Comparison of ENCODE assay signal across 8 mouse cellular contexts in the genomic region with DNA sequence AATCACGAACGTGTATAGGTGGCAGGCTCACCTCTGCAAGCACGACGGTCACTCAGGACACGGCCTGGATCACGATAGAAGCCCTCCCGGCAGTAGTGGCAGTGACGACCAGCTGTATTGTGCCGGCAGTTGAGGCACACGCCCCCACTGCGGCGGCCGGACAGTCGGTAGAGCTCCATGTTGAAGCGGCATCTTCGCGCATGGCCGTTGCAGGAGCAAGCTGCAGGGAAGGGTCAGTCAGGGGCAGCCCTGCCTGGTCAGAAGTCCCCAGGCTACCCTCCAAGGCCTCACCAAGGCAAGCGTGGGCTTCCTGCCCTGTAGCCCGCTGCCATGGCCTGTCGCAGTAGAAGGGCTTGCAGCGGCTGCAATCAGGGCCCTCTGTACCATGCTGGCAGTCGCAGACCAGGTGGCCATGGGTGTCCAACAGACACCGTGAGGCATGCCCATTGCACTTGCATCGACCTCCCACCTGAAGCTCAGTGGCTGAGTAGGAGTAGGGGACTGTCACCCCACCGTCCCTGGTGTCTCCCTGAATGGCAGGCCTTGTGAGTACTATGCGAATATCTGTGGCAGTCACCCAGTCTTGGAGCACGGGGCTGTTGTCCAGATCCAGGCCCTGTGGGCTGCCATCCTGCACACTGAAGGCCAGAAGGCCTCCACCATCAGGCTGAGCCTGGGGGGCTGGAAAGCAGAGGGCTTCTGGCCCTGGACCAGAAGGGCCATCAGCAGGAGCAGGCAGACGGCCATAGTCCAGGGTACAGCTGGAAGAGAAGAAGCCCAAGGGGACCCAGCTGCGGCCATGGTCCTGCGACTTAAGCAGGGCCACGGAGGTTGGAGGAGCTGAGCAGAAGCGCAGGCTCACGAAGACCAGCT. TPM values are rescaled to one million over a fixed set of nuclear protein-coding genes. Genes with fewer than 3 reads are reported as not detected.
DNase-seq lines count a peak whose midpoint lies in the region; ATAC-seq and TF ChIP-seq lines count a peak whose summit lies in the region.

No protein-coding gene starts in this region.

- 75% methylated on average over 34 of the region's 34 CpGs for WGBS in heart, embryonic 14.5 days
- WGBS in liver, embryonic 14.5 days (ENCODE audit: insufficient replicate concordance) = 64% methylated on average over 34 of the region's 34 CpGs

- ATAC-seq in erythroblast, adult 5-6 weeks (replicated peaks; ENCODE audit: low FRiP score, poor library complexity, severe bottlenecking) = no peak
- ATAC-seq in heart, embryonic 14.5 days (ENCODE audit: insufficient number of reproducible peaks, insufficient read depth, low FRiP score, low read depth) = no peak
- no peak for ATAC-seq in liver, embryonic 14.5 days (ENCODE audit: insufficient read depth)
- no peak for ATAC-seq in activated CD4-positive, CD25-positive, alpha-beta regulatory T cell, adult 4 months
- ATAC-seq in monocyte, adult 5-6 weeks (replicated peaks; ENCODE audit: insufficient number of reproducible peaks, low FRiP score, low TSS enrichment, poor library complexity, severe bottlenecking) = no peak

- peak overlapping the region; percentile 47; the same call in 1 of the 2 replicates for H3K9ac ChIP-seq in ES-Bruce4 (ENCODE audit: low read depth, poor library complexity, severe bottlenecking)
- H3K9ac ChIP-seq in heart, embryonic 14.5 days (ENCODE audit: low read length) = peak overlapping the region; percentile 77
- peak overlapping the region; percentile 76 for H3K9ac ChIP-seq in liver, embryonic 14.5 days (replicated peaks)

- H3K36me3 ChIP-seq in erythroblast, embryonic 14.5 days (ENCODE audit: control insufficient read depth) = peaks cover 31% of the 10 kb centered on the region
- H3K36me3 ChIP-seq in ES-Bruce4 (ENCODE audit: control insufficient read depth, insufficient read depth, low read length, poor library complexity, severe bottlenecking) = no peaks in the 10 kb centered on the region
- no peaks in the 10 kb centered on the region for H3K36me3 ChIP-seq in heart, embryonic 14.5 days (ENCODE audit: control insufficient read depth, insufficient read depth, low read length)
- no peaks in the 10 kb centered on the region for H3K36me3 ChIP-seq in liver, embryonic 14.5 days (replicated peaks; ENCODE audit: control insufficient read depth, insufficient read depth, low read depth)

- TF ChIP-seq POLR2A in ES-Bruce4 (IDR thresholded peaks at IDR 0.05; ENCODE audit: insufficient read depth, low read length) = no peak

- peak overlapping the region; percentile 78 for H3K4me3 ChIP-seq in erythroblast, embryonic 14.5 days (replicated peaks)
- no peak overlapping the region for H3K4me3 ChIP-seq in ES-Bruce4 (ENCODE audit: low read depth, low read length)
- peak overlapping the region; percentile 40 to 49 for H3K4me3 ChIP-seq in heart, embryonic 14.5 days (ENCODE audit: control insufficient read depth in 1 of 2, insufficient read depth in 1 of 2, low read depth in 1 of 2, low read length in 2 of 2)
- H3K4me3 ChIP-seq in liver, embryonic 14.5 days (ENCODE audit: insufficient read depth in 1 of 2, low read depth in 2 of 2, low read length in 2 of 2) = peak overlapping the region; percentile 42 to 67; a peak in 3 of 4 replicates

- H3K4me2 ChIP-seq in heart, embryonic 14.5 days (ENCODE audit: low read length) = peak overlapping the region; percentile 97
- H3K4me2 ChIP-seq in liver, embryonic 14.5 days (ENCODE audit: low read depth) = peak overlapping the region; percentile 97

- peaks cover 13% of the 10 kb centered on the region for H3K27me3 ChIP-seq in erythroblast, embryonic 14.5 days (ENCODE audit: control insufficient read depth)
- no peaks in the 10 kb centered on the region for H3K27me3 ChIP-seq in ES-Bruce4 (ENCODE audit: control insufficient read depth, insufficient read depth, low read length, poor library complexity, severe bottlenecking)
- H3K27me3 ChIP-seq in heart, embryonic 14.5 days (ENCODE audit: control insufficient read depth, insufficient read depth, low read length) = peaks cover 40% of the 10 kb centered on the region
- peaks cover 3% of the 10 kb centered on the region; the same call in 1 of the 2 replicates for H3K27me3 ChIP-seq in liver, embryonic 14.5 days (ENCODE audit: control insufficient read depth, insufficient read depth, low read length)

- no peak for TF ChIP-seq CTCF in ES-Bruce4 (IDR thresholded peaks at IDR 0.05; ENCODE audit: low read depth, low read length)
- TF ChIP-seq CTCF in liver, embryonic 14.5 days (IDR thresholded peaks at IDR 0.05; ENCODE audit: low read depth) = no peak

- no peak for DNase-seq in liver, embryonic 14.5 days (ENCODE audit: low read depth in 3 of 3, low spot score in 3 of 3)
- no peak for DNase-seq in adrenal gland, postnatal 25 days

- no peak for TF ChIP-seq EP300 in ES-Bruce4 (IDR thresholded peaks at IDR 0.05; ENCODE audit: insufficient read depth, low read depth, low read length)
- no peak for TF ChIP-seq EP300 in liver, embryonic 14.5 days (IDR thresholded peaks at IDR 0.05; ENCODE audit: low read depth)

- H3K9me3 ChIP-seq in erythroblast, embryonic 14.5 days (ENCODE audit: control insufficient read depth, low read length) = no peaks in the 10 kb centered on the region
- H3K9me3 ChIP-seq in ES-Bruce4 (replicated peaks; ENCODE audit: control insufficient read depth, insufficient read depth, low read length, poor library complexity, severe bottlenecking) = no peaks in the 10 kb centered on the region
- H3K9me3 ChIP-seq in heart, embryonic 14.5 days (ENCODE audit: control insufficient read depth, low read length) = no peaks in the 10 kb centered on the region
- H3K9me3 ChIP-seq in liver, embryonic 14.5 days (ENCODE audit: control insufficient read depth, low read length) = no peaks in the 10 kb centered on the region

- no peak overlapping the region for H3K27ac ChIP-seq in ES-Bruce4 (ENCODE audit: insufficient read depth, low read length)
- H3K27ac ChIP-seq in heart, embryonic 14.5 days (replicated peaks in 1 of 2; ENCODE audit: control insufficient read depth in 1 of 2, insufficient read depth in 1 of 2, low read depth in 2 of 2, low read length in 2 of 2) = 0 out of 4 replicates have a peak overlapping the region, but pooled peaks of 1 of the 2 experiments have one; percentile 59
- peak overlapping the region; percentile 95 for H3K27ac ChIP-seq in liver, embryonic 14.5 days

- peaks cover 100% of the 10 kb centered on the region for H3K4me1 ChIP-seq in erythroblast, embryonic 14.5 days (ENCODE audit: control insufficient read depth)
- H3K4me1 ChIP-seq in ES-Bruce4 (ENCODE audit: control insufficient read depth, insufficient read depth, low read length) = peaks cover 3% of the 10 kb centered on the region
- H3K4me1 ChIP-seq in heart, embryonic 14.5 days (ENCODE audit: control insufficient read depth in 2 of 2, insufficient read depth in 2 of 2, low read length in 2 of 2) = peaks cover 39 to 70% of the 10 kb centered on the region in 2 experiments
- H3K4me1 ChIP-seq in liver, embryonic 14.5 days (replicated peaks; ENCODE audit: control insufficient read depth in 2 of 2, insufficient read depth in 2 of 2, low read length in 1 of 2) = peaks cover 69 to 75% of the 10 kb centered on the region in 2 experiments

RNA-seq across cellular contexts. Expression of gene Ntn3, which starts 1.3 kb away (rescaled TPM):
- 0.36 and 0.47 TPM in 2 replicates for polyA plus RNA-seq in erythroblast, embryonic 14.5 days (2012)
- total RNA-seq in erythroblast, adult 5-6 weeks (2015; ENCODE audit: low replicate concordance) = not detected in 2 replicates
- not detected in 2 replicates for total RNA-seq in erythroblast, adult 5-6 weeks (2017; ENCODE audit: low replicate concordance)
- polyA plus RNA-seq in ES-Bruce4 (2011; ENCODE audit: insufficient read depth, insufficient read length, low read depth, missing spikeins) = 0.88 and 0.96 TPM in 2 replicates
- polyA plus RNA-seq in heart, embryonic 14.5 days (2014; fragmentation: Nextera tagmentation; extraction: Ambion mirVana) = 1.3 and 1.6 TPM in 2 replicates
- 0.59 and 0.64 TPM in 2 replicates for polyA plus RNA-seq in liver, embryonic 14.5 days (2012; rRNA removed)
- 0.45 and 0.69 TPM in 2 replicates for polyA plus RNA-seq in liver, embryonic 14.5 days (2014; fragmentation: Nextera tagmentation; extraction: Ambion mirVana)
- 2.0 and 2.5 TPM in 2 replicates for total RNA-seq in adrenal gland, postnatal 25 days (2021)
- not detected for polyA plus RNA-seq in activated CD4-positive, CD25-positive, alpha-beta regulatory T cell, adult 4 months (2017; shearing (Covaris generic))
- not detected in 3 replicates for total RNA-seq in monocyte, adult 5-6 weeks (2017)

RNA-seq across cellular contexts. Expression of gene Tbc1d24, which starts 2.6 kb away (rescaled TPM):
- polyA plus RNA-seq in erythroblast, embryonic 14.5 days (2012) = 0.44 and 0.61 TPM in 2 replicates
- total RNA-seq in erythroblast, adult 5-6 weeks (2015; ENCODE audit: low replicate concordance) = 2.3 TPM in 2 replicates
- 0.98 and 1.6 TPM in 2 replicates for total RNA-seq in erythroblast, adult 5-6 weeks (2017; ENCODE audit: low replicate concordance)
- 14.4 and 16.6 TPM in 2 replicates for polyA plus RNA-seq in ES-Bruce4 (2011; ENCODE audit: insufficient read depth, insufficient read length, low read depth, missing spikeins)
- 4.3 and 4.5 TPM in 2 replicates for polyA plus RNA-seq in heart, embryonic 14.5 days (2014; fragmentation: Nextera tagmentation; extraction: Ambion mirVana)
- polyA plus RNA-seq in liver, embryonic 14.5 days (2012; rRNA removed) = 14.1 TPM in 2 replicates
- 4.9 and 5.4 TPM in 2 replicates for polyA plus RNA-seq in liver, embryonic 14.5 days (2014; fragmentation: Nextera tagmentation; extraction: Ambion mirVana)
- total RNA-seq in adrenal gland, postnatal 25 days (2021) = 13.8 and 22.4 TPM in 2 replicates
- polyA plus RNA-seq in activated CD4-positive, CD25-positive, alpha-beta regulatory T cell, adult 4 months (2017; shearing (Covaris generic)) = under 1 TPM; 0.45 to 0.60 TPM
- 0.68 to 1.0 TPM (median 0.96 TPM) in 3 replicates for total RNA-seq in monocyte, adult 5-6 weeks (2017)

RNA-seq across cellular contexts. Expression of gene Tedc2, which starts 12.6 kb away (rescaled TPM):
- 5.8 and 7.7 TPM in 2 replicates for polyA plus RNA-seq in erythroblast, embryonic 14.5 days (2012)
- 5.6 and 10.9 TPM in 2 replicates for total RNA-seq in erythroblast, adult 5-6 weeks (2015; ENCODE audit: low replicate concordance)
- total RNA-seq in erythroblast, adult 5-6 weeks (2017; ENCODE audit: low replicate concordance) = 6.0 and 6.8 TPM in 2 replicates
- polyA plus RNA-seq in ES-Bruce4 (2011; ENCODE audit: insufficient read depth, insufficient read length, low read depth, missing spikeins) = 21.0 and 24.5 TPM in 2 replicates
- polyA plus RNA-seq in heart, embryonic 14.5 days (2014; fragmentation: Nextera tagmentation; extraction: Ambion mirVana) = 5.2 and 5.4 TPM in 2 replicates
- polyA plus RNA-seq in liver, embryonic 14.5 days (2012; rRNA removed) = 18.3 and 21.1 TPM in 2 replicates
- polyA plus RNA-seq in liver, embryonic 14.5 days (2014; fragmentation: Nextera tagmentation; extraction: Ambion mirVana) = 7.7 and 7.9 TPM in 2 replicates
- 8.9 and 10.1 TPM in 2 replicates for total RNA-seq in adrenal gland, postnatal 25 days (2021)
- 1 to 10 TPM; 6.6 to 8.8 TPM for polyA plus RNA-seq in activated CD4-positive, CD25-positive, alpha-beta regulatory T cell, adult 4 months (2017; shearing (Covaris generic))
- 2.9 to 6.6 TPM (median 3.1 TPM) in 3 replicates for total RNA-seq in monocyte, adult 5-6 weeks (2017)

RNA-seq across cellular contexts. Expression of gene Atp6v0c, which starts 38.5 kb away (rescaled TPM):
- polyA plus RNA-seq in erythroblast, embryonic 14.5 days (2012) = 65.8 and 80.2 TPM in 2 replicates
- 160 and 166 TPM in 2 replicates for total RNA-seq in erythroblast, adult 5-6 weeks (2015; ENCODE audit: low replicate concordance)
- 53.8 and 97.7 TPM in 2 replicates for total RNA-seq in erythroblast, adult 5-6 weeks (2017; ENCODE audit: low replicate concordance)
- polyA plus RNA-seq in ES-Bruce4 (2011; ENCODE audit: insufficient read depth, insufficient read length, low read depth, missing spikeins) = 254 and 307 TPM in 2 replicates
- 581 and 616 TPM in 2 replicates for polyA plus RNA-seq in heart, embryonic 14.5 days (2014; fragmentation: Nextera tagmentation; extraction: Ambion mirVana)
- polyA plus RNA-seq in liver, embryonic 14.5 days (2012; rRNA removed) = 236 and 271 TPM in 2 replicates
- 326 and 346 TPM in 2 replicates for polyA plus RNA-seq in liver, embryonic 14.5 days (2014; fragmentation: Nextera tagmentation; extraction: Ambion mirVana)
- total RNA-seq in adrenal gland, postnatal 25 days (2021) = 412 and 427 TPM in 2 replicates
- polyA plus RNA-seq in activated CD4-positive, CD25-positive, alpha-beta regulatory T cell, adult 4 months (2017; shearing (Covaris generic)) = 100 to 1,000 TPM; 152 to 192 TPM
- 55.6 to 90.6 TPM (median 83.3 TPM) in 3 replicates for total RNA-seq in monocyte, adult 5-6 weeks (2017)

RNA-seq across cellular contexts. Expression of gene Ccnf, which starts 43.3 kb away (rescaled TPM):
- 14.4 and 15.8 TPM in 2 replicates for polyA plus RNA-seq in erythroblast, embryonic 14.5 days (2012)
- 16.1 and 24.7 TPM in 2 replicates for total RNA-seq in erythroblast, adult 5-6 weeks (2015; ENCODE audit: low replicate concordance)
- 42.2 and 65.5 TPM in 2 replicates for total RNA-seq in erythroblast, adult 5-6 weeks (2017; ENCODE audit: low replicate concordance)
- polyA plus RNA-seq in ES-Bruce4 (2011; ENCODE audit: insufficient read depth, insufficient read length, low read depth, missing spikeins) = 133 and 151 TPM in 2 replicates
- polyA plus RNA-seq in heart, embryonic 14.5 days (2014; fragmentation: Nextera tagmentation; extraction: Ambion mirVana) = 27.8 and 29.1 TPM in 2 replicates
- polyA plus RNA-seq in liver, embryonic 14.5 days (2012; rRNA removed) = 34.0 and 36.9 TPM in 2 replicates
- 69.5 and 71.7 TPM in 2 replicates for polyA plus RNA-seq in liver, embryonic 14.5 days (2014; fragmentation: Nextera tagmentation; extraction: Ambion mirVana)
- total RNA-seq in adrenal gland, postnatal 25 days (2021) = 8.3 and 9.6 TPM in 2 replicates
- polyA plus RNA-seq in activated CD4-positive, CD25-positive, alpha-beta regulatory T cell, adult 4 months (2017; shearing (Covaris generic)) = 10 to 100 TPM in 1 of 2 experiments, 1 to 10 TPM in 1; 9.2 to 12.3 TPM
- 1.6 to 4.6 TPM (median 2.0 TPM) in 3 replicates for total RNA-seq in monocyte, adult 5-6 weeks (2017)
